Mouse (Mus musculus) ZHBTc4 (cell line): ENCODE measurements around the gene Fam71e1.

Experiments used
- DNase-seq: peaks from one replicate; pipeline ENCODE4 v3.0.0-alpha.2; 2011; ENCODE audit warnings: low read depth, low spot score

Fam71e1 gene

DNA sequence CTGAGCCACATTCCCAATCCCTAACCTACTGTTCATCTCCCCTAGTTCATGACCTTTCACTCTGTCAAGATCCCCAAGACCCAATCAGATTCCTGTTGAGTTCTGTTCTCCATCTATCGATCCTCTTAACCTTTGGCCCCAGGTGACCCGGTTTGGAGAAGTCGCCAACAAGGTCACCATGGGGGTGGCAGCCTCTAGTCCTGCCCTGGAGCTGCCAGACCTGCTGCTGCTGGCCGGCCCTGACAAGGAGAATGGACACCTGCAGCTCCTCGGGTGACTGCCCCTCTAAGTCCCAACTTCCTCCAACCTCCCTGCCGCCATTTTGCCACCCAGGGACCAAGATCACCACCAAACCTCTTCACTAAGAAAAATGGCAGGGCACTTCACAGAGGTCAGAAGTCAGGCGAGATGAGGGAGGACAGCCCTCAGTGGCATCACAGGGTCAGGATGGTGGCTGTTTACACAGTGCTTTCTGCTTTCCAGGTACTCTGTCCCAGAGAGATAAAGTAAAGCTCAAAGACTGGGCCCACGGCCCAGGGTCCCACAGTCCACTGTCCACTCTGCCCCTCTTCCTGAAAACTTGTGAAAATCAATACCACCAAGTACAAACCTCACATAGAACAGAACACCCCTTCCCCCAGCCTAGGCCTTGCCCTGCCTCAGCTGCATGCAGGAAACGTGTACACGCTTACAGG is 1.1 kb downstream of the Fam71e1 start:
- DNase-seq = no peak

- no peak for DNase-seq
Measured at GRCm38 (mm10) chr7:44498922-44499321, 2.5 kb downstream of the Fam71e1 start.

GRCm38 (mm10) chr7:44500046-44500445 is 3.7 kb downstream of the Fam71e1 start:
- DNase-seq = peak; percentile 60

DNA sequence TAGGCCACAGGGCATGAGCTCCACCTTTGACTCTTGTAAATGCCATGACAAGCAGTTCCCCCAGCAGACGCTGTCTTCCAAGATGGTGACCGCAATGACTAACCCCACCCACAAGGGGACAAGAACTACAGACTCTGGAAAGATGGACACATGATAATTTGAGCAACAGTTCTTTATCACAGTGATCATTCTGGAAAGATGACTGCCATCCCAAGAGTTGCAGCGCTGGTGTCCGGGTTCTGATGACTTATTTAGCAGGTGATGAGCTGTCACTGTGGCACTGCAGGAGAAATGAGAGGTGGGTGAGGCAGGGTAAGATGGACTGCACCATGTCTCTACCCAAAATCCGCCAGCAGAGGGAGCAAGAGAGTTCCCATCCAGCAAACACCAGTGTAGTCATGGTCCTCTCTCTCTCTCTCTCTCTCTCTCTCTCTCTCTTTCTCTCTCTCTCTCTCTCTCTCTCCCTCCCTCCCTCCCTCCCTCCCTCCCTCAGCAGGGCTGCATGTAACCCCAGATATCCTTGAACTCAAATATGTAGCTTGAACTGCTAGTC is 5.3 kb downstream of the Fam71e1 start:
- peak; percentile 80 for DNase-seq

- no peak for DNase-seq
Measured at GRCm38 (mm10) chr7:44507491-44507890, 11.1 kb downstream of the Fam71e1 start.

GRCm38 (mm10) chr7:44519240-44519913 is 23.0 kb downstream of the Fam71e1 start:
- DNase-seq = peak; percentile 85

DNA sequence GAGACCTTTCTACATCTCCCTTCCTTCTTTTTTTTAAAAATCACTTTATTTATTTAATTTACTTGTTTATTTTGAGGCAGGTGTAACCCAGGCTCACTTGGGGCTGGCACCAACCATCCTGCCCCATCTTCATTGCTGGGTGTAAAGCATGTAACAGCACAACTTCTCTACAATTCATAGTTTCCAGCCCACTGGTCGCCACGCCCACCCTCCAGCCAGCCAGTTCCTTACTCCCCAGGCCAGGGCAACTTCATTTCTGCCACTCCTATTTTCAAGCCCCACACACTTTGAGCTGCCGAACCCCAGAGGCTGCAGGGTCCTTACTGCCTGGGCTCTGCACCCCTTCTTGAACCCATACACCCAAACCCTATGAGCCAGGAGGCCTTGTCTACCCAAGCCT is 24.6 kb downstream of the Fam71e1 start:
- no peak for DNase-seq

DNA sequence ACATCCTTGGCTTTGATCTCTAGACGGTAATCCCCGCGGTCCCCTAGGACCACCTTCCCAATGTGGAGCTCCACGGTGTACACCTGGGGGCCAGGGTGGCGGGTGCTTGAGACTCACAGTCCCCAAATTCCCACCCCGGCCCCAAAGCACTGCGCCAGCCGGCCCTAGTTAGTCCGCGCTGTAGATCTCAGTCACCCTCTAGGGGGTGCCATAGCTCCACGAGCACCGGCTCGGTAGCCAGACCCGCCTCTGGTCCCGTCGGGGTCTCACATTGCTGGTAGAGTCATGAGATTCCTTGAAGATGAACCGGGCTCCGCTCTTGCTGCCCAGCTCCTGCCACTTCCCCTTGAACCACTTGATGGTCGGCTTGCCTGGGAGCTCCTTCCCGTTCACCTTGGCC is 25.3 kb downstream of the Fam71e1 start:
- DNase-seq = peak; percentile 85

DNA sequence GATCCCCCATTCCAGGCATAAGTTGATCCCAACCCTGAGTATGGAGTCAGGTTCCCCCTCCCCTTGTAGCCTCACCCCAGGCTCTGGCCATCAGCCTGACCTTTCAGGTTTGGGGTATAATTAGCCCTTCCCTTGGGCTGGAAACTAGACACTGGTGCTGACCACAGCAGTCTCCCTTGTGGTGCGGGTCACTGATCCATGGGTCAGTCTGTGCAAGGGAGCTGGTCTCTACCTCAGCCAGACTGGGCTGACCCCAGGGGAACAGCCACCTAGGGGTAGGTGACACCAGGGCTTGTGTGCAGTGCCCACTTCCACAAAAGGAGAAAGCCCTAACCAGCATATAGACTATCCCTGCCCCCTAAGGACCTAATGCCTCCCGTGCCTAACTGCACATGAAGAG is 26.7 kb downstream of the Fam71e1 start:
- no peak for DNase-seq

DNA sequence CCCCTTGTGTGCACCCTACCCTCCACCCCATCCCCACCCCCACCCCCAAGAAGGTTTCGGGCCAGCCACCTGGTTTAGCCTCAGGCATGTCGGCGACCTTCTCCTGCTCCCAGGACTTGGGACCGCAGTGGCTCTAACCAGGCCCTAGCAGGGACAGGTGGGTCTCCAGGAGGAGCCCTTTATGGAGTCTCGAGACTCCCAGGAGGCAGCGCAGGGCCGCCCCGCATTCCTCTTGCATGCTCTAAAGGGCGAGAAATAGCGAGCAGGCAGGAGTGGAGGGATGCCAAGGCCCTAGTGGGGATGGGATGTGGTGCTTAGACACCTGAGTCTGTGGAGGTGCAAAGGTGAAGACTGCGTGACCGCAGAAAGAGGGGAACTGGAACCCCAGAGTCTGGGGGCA is 28.1 kb downstream of the Fam71e1 start, which contains the start of gene Mybpc2:
Gene Mybpc2 (minus strand): TSS at position 155 of the 400 bp plus-strand sequence.
- DNase-seq = peak; percentile 54

DNA sequence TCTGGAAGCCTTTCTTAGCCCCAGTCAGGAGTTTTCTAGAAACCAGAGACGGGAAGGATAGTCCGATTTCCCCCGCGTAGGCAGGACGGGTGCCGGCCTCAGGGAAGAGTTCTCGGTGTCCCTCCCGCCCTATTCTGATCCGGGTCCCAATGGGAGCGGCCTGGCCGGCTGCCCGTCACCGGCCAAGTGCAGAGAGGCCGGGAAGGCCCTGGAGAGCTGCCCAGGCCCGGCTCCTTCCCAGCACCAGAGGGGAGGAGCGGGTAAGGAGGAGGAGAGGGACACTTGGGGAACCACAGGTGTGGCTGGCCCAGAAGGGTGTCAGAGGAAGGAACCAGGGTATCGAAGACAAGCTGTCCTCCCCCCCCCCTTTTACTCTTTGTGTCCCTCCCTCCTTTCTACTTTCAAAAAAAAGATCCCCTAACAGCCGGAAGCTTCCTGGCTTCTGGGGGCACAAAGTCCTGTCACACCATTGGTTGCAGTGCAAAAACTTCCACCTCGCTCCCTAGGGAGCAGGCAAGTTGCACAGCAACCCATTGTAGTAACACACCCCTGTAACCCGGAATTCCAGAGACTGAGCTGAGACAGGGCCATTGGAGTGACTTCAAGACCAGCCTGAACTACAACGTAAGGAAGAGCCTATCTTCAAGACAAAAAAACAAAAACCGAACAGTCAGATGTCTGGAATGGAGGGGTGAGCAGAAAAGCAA is 28.9 kb downstream of the Fam71e1 start:
- DNase-seq = no peak

DNA sequence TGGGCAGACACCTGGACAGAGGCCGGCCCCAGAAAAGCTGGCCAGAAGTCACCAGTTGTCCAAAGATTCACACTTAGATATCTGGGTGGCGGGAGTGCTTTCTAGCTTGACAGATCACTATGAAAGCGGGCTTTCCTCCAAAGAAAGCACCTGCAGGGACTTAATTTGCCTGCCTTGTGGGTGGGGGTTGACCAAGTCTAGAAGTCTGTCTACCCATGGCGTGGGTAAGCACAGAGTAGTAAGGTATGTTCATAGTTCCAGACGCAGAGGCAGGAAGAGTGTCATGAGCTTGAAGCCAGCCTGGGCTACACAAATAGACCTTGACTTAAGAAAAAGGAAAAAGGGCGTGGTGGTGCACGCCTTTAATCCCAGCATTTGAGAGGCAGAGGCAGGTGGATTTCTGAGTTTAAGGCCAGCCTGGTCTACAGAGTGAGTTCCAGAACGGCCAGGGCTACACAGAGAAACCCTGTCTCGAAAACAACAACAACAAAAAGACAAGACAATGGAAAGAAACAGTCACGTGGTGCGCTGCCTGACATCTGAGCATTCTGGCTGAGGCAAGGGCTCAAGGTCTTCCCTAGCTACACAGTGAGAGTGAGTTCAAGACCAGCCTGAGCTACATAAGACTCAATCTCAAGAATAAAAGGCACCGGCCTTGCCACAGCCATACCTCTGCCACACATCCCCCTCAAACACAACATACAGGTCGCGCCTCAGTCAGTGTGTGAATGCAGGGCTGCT is 30.2 kb downstream of the Fam71e1 start:
- peak; percentile 44 for DNase-seq

- DNase-seq = peak; percentile 66
Measured at GRCm38 (mm10) chr7:44527483-44528398, 31.4 kb downstream of the Fam71e1 start.

- no peak for DNase-seq
Measured at GRCm38 (mm10) chr7:44529518-44529917, 33.1 kb downstream of the Fam71e1 start.

GRCm38 (mm10) chr7:44530507-44530906 is 34.1 kb downstream of the Fam71e1 start:
- DNase-seq = no peak

- DNase-seq = no peak
Measured at GRCm38 (mm10) chr7:44531207-44531606, 34.8 kb downstream of the Fam71e1 start.

DNA sequence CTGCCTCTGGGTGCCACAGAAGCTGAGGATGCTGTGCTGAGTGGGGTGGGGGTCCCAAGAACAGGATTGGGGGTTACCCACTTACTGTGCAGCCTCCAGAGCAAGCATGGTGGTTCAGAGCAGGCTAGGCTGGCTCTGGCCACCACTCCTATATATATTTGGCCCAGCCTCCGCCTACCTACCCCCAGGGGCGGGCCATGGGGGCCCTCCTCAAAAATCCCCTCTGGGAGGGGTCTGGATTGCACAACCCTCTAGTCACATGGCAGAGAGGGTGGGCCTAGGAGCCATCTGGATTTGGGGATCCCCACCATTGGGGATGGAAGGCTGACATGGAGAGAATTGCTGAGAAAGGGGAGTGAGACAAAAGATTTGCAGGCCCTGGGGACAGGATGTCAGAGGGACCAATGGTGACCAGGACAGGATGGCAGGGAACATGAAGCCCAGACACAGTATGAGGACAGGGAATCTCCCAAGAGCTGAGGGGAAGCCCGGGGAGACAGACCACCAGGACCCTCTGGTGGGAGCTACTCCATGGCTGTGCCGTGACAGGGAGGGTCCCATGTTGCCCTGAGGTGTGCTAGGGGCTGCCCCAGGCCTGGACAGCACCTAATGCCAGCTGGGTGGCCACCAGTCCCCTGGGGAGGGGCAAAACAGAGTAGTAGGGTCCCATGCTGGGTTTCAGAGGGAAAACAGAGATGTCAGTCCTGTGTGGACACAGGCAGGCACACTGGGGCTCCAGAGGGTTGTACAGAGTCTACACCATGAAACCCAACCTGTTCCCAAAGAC is 35.8 kb downstream of the Fam71e1 start, which contains the start of gene Spib:
Gene Spib (minus strand): TSS at position 126 of the 787 bp plus-strand sequence.
- DNase-seq = no peak

- DNase-seq = no peak
Measured at GRCm38 (mm10) chr7:44532918-44533745, 36.8 kb downstream of the Fam71e1 start.

GRCm38 (mm10) chr7:44533746-44534045 is 37.3 kb downstream of the Fam71e1 start:
- DNase-seq = no peak
